8 mouse cellular contexts compared by ENCODE assay signal in the genomic region with DNA sequence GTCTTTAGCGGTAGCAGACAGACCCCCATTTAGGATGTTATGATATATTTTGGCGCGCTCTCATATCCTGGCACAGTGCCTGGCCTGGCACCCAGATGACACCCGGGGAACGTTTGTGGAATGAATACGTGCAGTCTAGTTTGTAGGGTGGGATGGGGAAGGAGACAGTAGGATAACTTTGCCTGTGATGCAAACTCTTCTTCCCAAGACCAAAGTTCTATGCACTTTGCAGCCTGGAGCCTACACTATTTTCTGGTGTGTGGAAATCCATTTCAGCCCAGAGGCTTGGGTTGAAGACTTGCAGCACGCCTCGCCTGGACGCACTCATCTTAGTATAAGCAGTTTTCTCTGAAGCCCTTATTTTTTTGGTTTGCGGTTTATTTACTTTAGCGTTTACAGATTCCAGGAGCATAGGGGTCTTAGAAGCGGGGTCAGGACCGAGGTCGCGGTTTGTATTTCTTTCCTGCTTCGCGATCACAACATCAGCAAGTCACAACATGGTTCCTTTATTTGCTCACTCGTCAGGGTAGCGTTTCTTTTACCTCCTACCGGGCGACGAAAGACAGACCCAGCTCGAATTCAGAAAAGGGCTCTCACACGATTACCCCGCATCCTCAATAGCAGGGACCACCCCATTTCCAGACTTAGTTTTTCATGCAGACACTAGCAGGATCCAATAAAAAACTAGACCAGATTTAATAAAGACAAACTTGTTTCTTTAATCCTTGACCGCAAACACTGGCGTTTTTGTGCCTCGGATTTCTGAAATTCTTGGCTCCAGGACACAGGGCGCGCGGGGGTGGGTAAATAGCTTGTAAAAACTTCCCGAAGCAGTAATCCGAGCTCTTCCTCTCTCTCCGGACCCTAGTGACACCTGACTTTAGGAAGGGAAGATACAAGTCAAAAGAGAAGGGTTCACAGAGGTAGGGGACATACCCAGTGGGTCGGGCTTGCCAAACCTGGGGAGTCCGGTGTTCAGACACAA. TPM values are rescaled to one million over a fixed set of nuclear protein-coding genes. Genes with fewer than 3 reads are reported as not detected.
DNase-seq lines count a peak whose midpoint lies in the region; ATAC-seq lines count a peak whose summit lies in the region.

No protein-coding gene starts in this region.

- peak; percentile 40 for DNase-seq in cerebellum, adult 11 months
- peak; percentile 32 to 38 for DNase-seq in B cell, adult 2 months
- peak; percentile 51 for DNase-seq in cerebellum, adult 9-10 months
- DNase-seq in liver, embryonic 11.5 days (ENCODE audit: low spot score), result peak; percentile 50
- peak; percentile 17 for DNase-seq in retina, postnatal 1 day
- DNase-seq in gastrocnemius, postnatal 14 days, result no peak

- no peaks in the 10 kb centered on the region for H3K27me3 ChIP-seq in heart, embryonic 14.5 days (ENCODE audit: control insufficient read depth, insufficient read depth, low read length)
- no peaks in the 10 kb centered on the region for H3K27me3 ChIP-seq in liver, embryonic 11.5 days (replicated peaks; ENCODE audit: control insufficient read depth, insufficient read depth, low read length)

- ATAC-seq in cerebellum, adult (ENCODE audit: insufficient number of reproducible peaks, low FRiP score, low TSS enrichment), result no peak
- ATAC-seq in heart, embryonic 14.5 days (ENCODE audit: insufficient number of reproducible peaks, insufficient read depth, low FRiP score, low read depth), result no peak
- no peak; the same call in 1 of the 2 replicates for ATAC-seq in liver, embryonic 11.5 days (replicated peaks; ENCODE audit: low FRiP score)

- H3K36me3 ChIP-seq in heart, embryonic 14.5 days (ENCODE audit: control insufficient read depth, insufficient read depth, low read length), result 0 out of 2 replicates have a peak, but pooled peaks cover 8% of the 10 kb centered on the region
- no peaks in the 10 kb centered on the region for H3K36me3 ChIP-seq in liver, embryonic 11.5 days (ENCODE audit: control insufficient read depth, insufficient read depth, low read length)

- WGBS in heart, embryonic 14.5 days, result 2% methylated on average over 36 of the region's 36 CpGs
- WGBS in liver, embryonic 11.5 days, result 9% methylated on average over 36 of the region's 36 CpGs

- H3K9ac ChIP-seq in heart, embryonic 14.5 days (ENCODE audit: low read length), result peak overlapping the region; percentile 81
- peak overlapping the region; percentile 69 for H3K9ac ChIP-seq in liver, embryonic 11.5 days (ENCODE audit: low read depth, low read length)

- intact Hi-C loops in gastrocnemius, postnatal 14 days (cut with DNase I; ENCODE audit: low total_unique reads), result no loop called here

- no peaks in the 10 kb centered on the region for H3K9me3 ChIP-seq in heart, embryonic 14.5 days (ENCODE audit: control insufficient read depth, low read length)
- no peaks in the 10 kb centered on the region for H3K9me3 ChIP-seq in liver, embryonic 11.5 days (ENCODE audit: control insufficient read depth, low read length)

- H3K4me1 ChIP-seq in heart, embryonic 14.5 days (ENCODE audit: control insufficient read depth in 2 of 2, insufficient read depth in 2 of 2, low read length in 2 of 2), result peaks cover 2 to 25% of the 10 kb centered on the region in 2 experiments
- H3K4me1 ChIP-seq in liver, embryonic 11.5 days (replicated peaks; ENCODE audit: control insufficient read depth, insufficient read depth, low read length), result no peaks in the 10 kb centered on the region; the same call in none of the 2 replicates

- peak overlapping the region; percentile 81 for H3K4me2 ChIP-seq in heart, embryonic 14.5 days (ENCODE audit: low read length)
- peak overlapping the region; percentile 74 for H3K4me2 ChIP-seq in liver, embryonic 11.5 days

- H3K4me3 ChIP-seq in heart, embryonic 14.5 days (ENCODE audit: control insufficient read depth in 1 of 2, insufficient read depth in 1 of 2, low read depth in 1 of 2, low read length in 2 of 2), result peak overlapping the region; percentile 72 to 97
- peak overlapping the region; percentile 79 for H3K4me3 ChIP-seq in liver, embryonic 11.5 days (ENCODE audit: low read depth, low read length)

- peak overlapping the region; percentile 29 to 69 for H3K27ac ChIP-seq in heart, embryonic 14.5 days (replicated peaks in 1 of 2; ENCODE audit: control insufficient read depth in 1 of 2, insufficient read depth in 1 of 2, low read depth in 2 of 2, low read length in 2 of 2)
- no peak overlapping the region for H3K27ac ChIP-seq in liver, embryonic 11.5 days (ENCODE audit: low read depth, low read length)

RNA-seq across cellular contexts. Expression of gene Itpr1, which starts 0.7 kb away (rescaled TPM):
- polyA plus RNA-seq in heart, embryonic 14.5 days (2014; fragmentation: Nextera tagmentation; extraction: Ambion mirVana), result 16.6 and 18.9 TPM in 2 replicates
- 6.9 and 8.3 TPM in 2 replicates for polyA plus RNA-seq in liver, embryonic 11.5 days (2014; fragmentation: Nextera tagmentation; extraction: Ambion mirVana)
- 10 to 100 TPM; 17.0 to 18.8 TPM for total RNA-seq in gastrocnemius, postnatal 14 days (2021)

RNA-seq across cellular contexts. Expression of gene Sumf1, which starts 26.8 kb away (rescaled TPM):
- polyA plus RNA-seq in heart, embryonic 14.5 days (2014; fragmentation: Nextera tagmentation; extraction: Ambion mirVana), result 23.0 and 23.8 TPM in 2 replicates
- polyA plus RNA-seq in liver, embryonic 11.5 days (2014; fragmentation: Nextera tagmentation; extraction: Ambion mirVana), result 16.2 and 17.6 TPM in 2 replicates
- 1 to 10 TPM; 9.5 TPM for total RNA-seq in gastrocnemius, postnatal 14 days (2021)
